Mouse (Mus musculus) CH12.LX (cell line): ENCODE data around the gene Gpr55. TPM values are rescaled to one million over a fixed set of nuclear protein-coding genes. Genes with fewer than 3 reads are reported as not detected.

Experiments
- DNase-seq: peaks from one replicate; pipeline ENCODE4 v3.0.0-alpha.2; 2013; ENCODE audit errors: extremely low read depth
- H3K27ac ChIP-seq: 2 replicates; pipeline ENCODE4 v1.5.1; 2012; ENCODE audit warnings: low read depth, mild to moderate bottlenecking, control low read depth, moderate library complexity; ENCODE audit not compliant: insufficient read depth
- H3K27me3 ChIP-seq: replicated peaks from 2 replicates; pipeline ENCODE3; 2012; ENCODE audit warnings: inconsistent platforms
- H3K36me3 ChIP-seq, 2 experiments: replicated peaks in 1 of 2; 2 replicates each; pipeline versions ENCODE3 to v1.6.1; 2012; ENCODE audit warnings: inconsistent platforms in 1 of 2, low read length in 1 of 2, mild to moderate bottlenecking in 1 of 2, mixed read lengths in 1 of 2, moderate library complexity in 1 of 2; ENCODE audit not compliant: control insufficient read depth in 1 of 2, insufficient read depth in 1 of 2
- H3K4me1 ChIP-seq, 2 experiments: 2 replicates each; pipeline ENCODE4 v1.6.1; 2012; ENCODE audit warnings: inconsistent platforms in 1 of 2, moderate library complexity in 1 of 2; ENCODE audit not compliant: insufficient read depth in 2 of 2, control insufficient read depth in 1 of 2
- H3K4me2 ChIP-seq: 2 replicates; pipeline ENCODE4 v1.6.1; 2012; ENCODE audit warnings: low read depth, mild to moderate bottlenecking, control low read depth; ENCODE audit not compliant: poor library complexity, insufficient read depth, severe bottlenecking
- H3K4me3 ChIP-seq, 3 experiments: fragments of 150-350 bp in 1 of 3; sonication (generic) in 1 of 3; replicated peaks in 1 of 3; 2 replicates each; pipeline versions ENCODE3 to v1.5.1; 2011 to 2012; ENCODE audit warnings: low read depth in 2 of 3, low read length in 2 of 3, mild to moderate bottlenecking in 2 of 3, moderate library complexity in 2 of 3, control low read depth in 1 of 3, improper control_type of control experiment in 1 of 3, inconsistent platforms in 1 of 3, mixed read lengths in 1 of 3; ENCODE audit not compliant: poor library complexity in 1 of 3
- H3K79me2 ChIP-seq: replicated peaks from 2 replicates; pipeline ENCODE4 v1.6.1; 2012; ENCODE audit warnings: mild to moderate bottlenecking, moderate library complexity; ENCODE audit not compliant: control insufficient read depth, poor library complexity, insufficient read depth, severe bottlenecking; ENCODE audit errors: extremely low read depth
- H3K9ac ChIP-seq: 2 replicates; pipeline ENCODE4 v1.6.1; 2012; ENCODE audit warnings: low read depth, mild to moderate bottlenecking, control low read depth, moderate library complexity; ENCODE audit not compliant: insufficient read depth
- H3K9me3 ChIP-seq: replicated peaks from 2 replicates; pipeline ENCODE3; 2012; ENCODE audit warnings: low read length, inconsistent platforms, mixed read lengths
- BHLHE40 ChIP-seq: IDR thresholded peaks from 2 replicates; pipeline ENCODE4 v1.6.1; 2011; ENCODE audit warnings: mild to moderate bottlenecking, low read depth, low read length, improper control_type of control experiment
- CHD1 ChIP-seq: IDR thresholded peaks from 2 replicates; pipeline ENCODE4 v1.6.1; 2012; ENCODE audit warnings: low read depth, low read length, improper control_type of control experiment, inconsistent platforms
- CHD2 ChIP-seq: IDR thresholded peaks from 2 replicates; pipeline ENCODE4 v1.6.1; 2011; ENCODE audit warnings: low read length, improper control_type of control experiment
- CTCF ChIP-seq, 2 experiments: IDR thresholded peaks in 1 of 2; conservative IDR thresholded peaks in 1 of 2; 2 replicates each; pipeline ENCODE4 v1.5.1; 2011 to 2012; ENCODE audit warnings: low read depth in 2 of 2, low read length in 2 of 2, improper control_type of control experiment in 1 of 2, inconsistent platforms in 1 of 2, mild to moderate bottlenecking in 1 of 2, moderate library complexity in 1 of 2
- E2F4 ChIP-seq: IDR thresholded peaks from 2 replicates; pipeline ENCODE4 v1.6.1; 2011; ENCODE audit warnings: low read depth, low read length, improper control_type of control experiment; ENCODE audit not compliant: insufficient replicate concordance
- ELF1 ChIP-seq: IDR thresholded peaks from 2 replicates; pipeline ENCODE4 v1.6.1; 2014; ENCODE audit warnings: low read depth, mild to moderate bottlenecking, inconsistent platforms, low read length, improper control_type of control experiment
- ETS1 ChIP-seq: conservative IDR thresholded peaks from 2 replicates; pipeline ENCODE4 v1.6.1; 2012; ENCODE audit warnings: low read depth, mild to moderate bottlenecking, inconsistent platforms, low read length, improper control_type of control experiment, moderate library complexity
- GABPA ChIP-seq: IDR thresholded peaks from 2 replicates; pipeline ENCODE4 v1.6.1; 2012; ENCODE audit warnings: low read depth, low read length, improper control_type of control experiment, inconsistent platforms; ENCODE audit not compliant: insufficient replicate concordance
- HCFC1 ChIP-seq: IDR thresholded peaks from 2 replicates; pipeline ENCODE4 v1.6.1; 2012; ENCODE audit warnings: low read depth, mild to moderate bottlenecking, inconsistent platforms, low read length, improper control_type of control experiment
- IRF4 ChIP-seq: IDR thresholded peaks from 2 replicates; pipeline ENCODE4 v1.6.1; 2014; ENCODE audit warnings: low read depth, mild to moderate bottlenecking, inconsistent platforms, low read length, improper control_type of control experiment
- JUN ChIP-seq: IDR thresholded peaks from 2 replicates; pipeline ENCODE4 v1.6.1; 2011; ENCODE audit warnings: low read depth, mild to moderate bottlenecking, low read length, improper control_type of control experiment, moderate library complexity; ENCODE audit not compliant: insufficient read depth
- MAX ChIP-seq: IDR thresholded peaks from 2 replicates; pipeline ENCODE4 v1.6.1; 2011; ENCODE audit warnings: low read length, improper control_type of control experiment
- MAZ ChIP-seq: IDR thresholded peaks from 2 replicates; pipeline ENCODE4 v1.6.1; 2012; ENCODE audit warnings: low read depth, mild to moderate bottlenecking, inconsistent platforms, low read length, improper control_type of control experiment, moderate library complexity
- MEF2A ChIP-seq: IDR thresholded peaks from 2 replicates; pipeline ENCODE4 v1.6.1; 2014; ENCODE audit warnings: low read depth, mild to moderate bottlenecking, inconsistent platforms, low read length, improper control_type of control experiment, borderline replicate concordance
- MXI1 ChIP-seq: IDR thresholded peaks from 2 replicates; pipeline ENCODE4 v1.6.1; 2011; ENCODE audit warnings: mild to moderate bottlenecking, low read depth, low read length, improper control_type of control experiment
- NELFE ChIP-seq: IDR thresholded peaks from 2 replicates; pipeline ENCODE4 v1.6.1; 2011; ENCODE audit warnings: low read depth, low read length, improper control_type of control experiment
- PAX5 ChIP-seq: IDR thresholded peaks from 2 replicates; pipeline ENCODE4 v1.6.1; 2012; ENCODE audit warnings: low read length, inconsistent platforms, mixed read lengths
- POLR2A ChIP-seq: IDR thresholded peaks from 2 replicates; pipeline ENCODE4 v1.6.1; 2011; ENCODE audit warnings: low read depth, mild to moderate bottlenecking, improper control_type of control experiment, low read length
- POLR2AphosphoS2 ChIP-seq: IDR thresholded peaks from 2 replicates; pipeline ENCODE4 v1.6.1; 2011; ENCODE audit warnings: low read depth, low read length, improper control_type of control experiment
- RAD21 ChIP-seq: IDR thresholded peaks from 2 replicates; pipeline ENCODE4 v1.6.1; 2011; ENCODE audit warnings: low read depth, mild to moderate bottlenecking, low read length, improper control_type of control experiment, moderate library complexity
- RCOR1 ChIP-seq: conservative IDR thresholded peaks from 2 replicates; pipeline ENCODE4 v1.6.1; 2012; ENCODE audit warnings: low read depth, mild to moderate bottlenecking, inconsistent platforms, low read length, improper control_type of control experiment
- SIN3A ChIP-seq: IDR thresholded peaks from 2 replicates; pipeline ENCODE4 v1.6.1; 2012; ENCODE audit warnings: low read length, improper control_type of control experiment, inconsistent platforms
- TCF12 ChIP-seq: IDR thresholded peaks from 2 replicates; pipeline ENCODE4 v1.6.1; 2014; ENCODE audit warnings: low read depth, mild to moderate bottlenecking, inconsistent platforms, low read length, improper control_type of control experiment
- UBTF ChIP-seq: IDR thresholded peaks from 2 replicates; pipeline ENCODE4 v1.6.1; 2012; ENCODE audit warnings: low read depth, mild to moderate bottlenecking, inconsistent platforms, low read length, improper control_type of control experiment, moderate library complexity
- ZC3H11A ChIP-seq: IDR thresholded peaks from 2 replicates; pipeline ENCODE4 v1.6.1; 2012; ENCODE audit warnings: low read depth, mild to moderate bottlenecking, inconsistent platforms, low read length, improper control_type of control experiment
- ZNF384 ChIP-seq: IDR thresholded peaks from 2 replicates; pipeline ENCODE4 v1.6.1; 2012; ENCODE audit warnings: low read depth, low read length, improper control_type of control experiment, inconsistent platforms
- dilution Hi-C: fragments of 300-500 bp; cut with MboI; formaldehyde crosslinking; loops from 2 replicates; pipeline ENCODE4 v1.14.3; 2020; ENCODE audit warnings: low sequenced_read_pairs; ENCODE audit not compliant: extremely low pct_unique_long_range_greater_than_20kb, extremely low pct_ligation_motif_present
- in situ Hi-C: fragments of 300-500 bp; cut with MboI; formaldehyde crosslinking; loops from 3 replicates; pipeline ENCODE4 v1.14.3; 2019; ENCODE audit warnings: low sequenced_read_pairs, low pct_ligation_motif_present, low pct_unique_long_range_greater_than_20kb, mixed read lengths
- polyA plus RNA-seq: library from polyadenylated mRNA; unstranded; fragments of >175 nt; gene quantifications from 2 replicates; pipeline ENCODE4 v1.2.1, GENCODE M21; 2012; ENCODE audit warnings: low read depth; ENCODE audit not compliant: insufficient read length
- total RNA-seq, 2 experiments: library from RNA; depleted of rRNA; stranded (reverse); fragments of 300-350 nt in 1 of 2; fragments of >200 nt in 1 of 2; gene quantifications; 2 replicates each; pipeline ENCODE4 v1.2.3; 2012 to 2014

The Gpr55 gene
- total and polyA plus RNA-seq, 3 experiments: 16.4 to 24.3 (median 17.3) TPM

DNA sequence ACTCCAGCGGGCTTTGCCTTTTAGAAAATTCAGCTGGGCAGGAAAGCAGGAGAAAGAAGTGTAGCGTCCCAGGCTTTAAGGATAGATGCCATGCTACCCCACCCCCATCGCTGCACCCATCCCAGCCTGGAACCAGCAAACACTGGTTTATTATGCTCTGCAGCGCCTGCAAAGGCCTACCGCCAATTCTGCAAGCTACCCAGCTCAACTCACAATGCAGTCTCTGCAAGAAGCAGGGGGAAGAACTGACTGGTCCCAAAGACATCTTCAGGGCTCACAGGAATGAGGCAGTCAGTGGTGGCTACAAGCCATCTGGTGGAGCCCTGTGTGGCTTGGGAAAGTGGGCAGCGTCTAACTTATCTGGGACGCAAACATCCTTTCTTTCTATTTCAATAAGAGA lies 39.1 kb downstream of the Gpr55 start:
- Histone ChIP-seq H3K9me3 (peaks cover 7% of the 10 kb centered on the region), H3K4me2 (no peak overlapping the region), H3K27me3 (no peaks in the 10 kb centered on the region), H3K79me2 (no peaks in the 10 kb centered on the region), H3K9ac (no peak overlapping the region), H3K4me1 (peaks cover 0 to 6% of the 10 kb centered on the region in 2 experiments; a peak in 1 of 4 replicates), H3K36me3 (no peaks in the 10 kb centered on the region), H3K27ac (no peak overlapping the region), H3K4me3 (no peak overlapping the region)
- no peak for DNase-seq
- dilution Hi-C loops: no loop called here
- in situ Hi-C loops: no loop called here
- no peak for TF ChIP-seq CTCF (conservative IDR thresholded peaks at IDR 0.05 in 1 of 2, IDR thresholded peaks at IDR 0.05 in 1 of 2; ENCODE audit: low read depth in 2 of 2, low read length in 2 of 2)
- TF ChIP-seq RAD21: no peak
- no peak for TF ChIP-seq ELF1
- TF ChIP-seq POLR2A: no peak
- TF ChIP-seq JUN: no peak
- no peak for TF ChIP-seq MAX
- TF ChIP-seq ETS1: no peak
- no peak for TF ChIP-seq TCF12
- no peak for TF ChIP-seq POLR2AphosphoS2
- no peak for TF ChIP-seq NELFE
- TF ChIP-seq CHD1: no peak
- no peak for TF ChIP-seq ZC3H11A
- no peak for TF ChIP-seq BHLHE40
- TF ChIP-seq SIN3A: no peak
- TF ChIP-seq CHD2: no peak

GRCm38 (mm10) chr1:85919621-85920020 lies 41.2 kb downstream of the Gpr55 start:
- H3K4me3 ChIP-seq: no peak overlapping the region
- no peaks in the 10 kb centered on the region for H3K27me3 ChIP-seq
- peaks cover 7% of the 10 kb centered on the region for H3K9me3 ChIP-seq
- DNase-seq: no peak
- dilution Hi-C loops (no loop called here), in situ Hi-C loops (no loop called here)
- no peak overlapping the region for H3K9ac ChIP-seq
- H3K79me2 ChIP-seq: no peaks in the 10 kb centered on the region
- H3K27ac ChIP-seq: no peak overlapping the region
- TF ChIP-seq JUN (no peak), ETS1 (no peak), PAX5 (no peak), UBTF (no peak), TCF12 (no peak), HCFC1 (no peak), MAZ (no peak), ZNF384 (no peak), IRF4 (no peak), CTCF (conservative IDR thresholded peaks at IDR 0.05 in 1 of 2, IDR thresholded peaks at IDR 0.05 in 1 of 2; ENCODE audit: low read depth in 2 of 2, low read length in 2 of 2) (no peak), MEF2A (no peak), SIN3A (no peak), RCOR1 (no peak), E2F4 (no peak), CHD2 (no peak), ELF1 (no peak), MXI1 (no peak), GABPA (no peak)
- peaks cover 0 to 6% of the 10 kb centered on the region in 2 experiments; a peak in 1 of 4 replicates for H3K4me1 ChIP-seq
- no peak overlapping the region for H3K4me2 ChIP-seq
- no peaks in the 10 kb centered on the region for H3K36me3 ChIP-seq
